Mouse (Mus musculus): ENCODE data around the gene Pou2f3.

DNA sequence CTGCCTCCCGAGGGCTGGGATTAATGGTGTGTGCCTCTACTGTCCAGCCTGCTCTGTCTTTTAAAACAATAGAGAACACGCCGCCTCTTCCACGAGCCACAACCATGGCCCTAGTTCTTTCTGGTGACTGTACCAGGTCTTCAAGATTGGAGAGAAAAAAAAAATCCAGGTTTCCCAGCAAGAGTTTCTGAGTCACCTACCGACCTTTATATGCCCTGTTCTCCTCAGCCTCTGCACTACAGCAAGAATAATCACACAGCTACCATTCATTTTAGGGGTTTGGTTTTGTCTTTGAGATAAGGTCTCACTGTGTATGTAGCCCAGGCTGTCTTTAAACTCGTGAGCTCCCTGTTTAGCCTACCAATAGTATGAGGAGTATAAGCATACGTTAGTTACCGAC, 31.8 kb upstream of the Pou2f3 start:
- TF ChIP-seq CTCF (IDR thresholded peaks at IDR 0.05; ENCODE audit: extremely low read depth, insufficient read depth, low read length): no peak
- no peak for TF ChIP-seq POLR2A (IDR thresholded peaks at IDR 0.05; ENCODE audit: extremely low read depth, insufficient read depth, low read length)
